Mouse (Mus musculus) megakaryocyte-erythroid progenitor cell, adult 5-6 weeks (primary cell): ENCODE measurements around the gene Nup133. TPM values are rescaled to one million over a fixed set of nuclear protein-coding genes. Genes with fewer than 3 reads are reported as not detected.

Source experiments
- ATAC-seq: replicated peaks from 2 replicates; pipeline ENCODE4 v1.8.0; 2016; ENCODE audit warnings: mild to moderate bottlenecking, inconsistent platforms; ENCODE audit not compliant: severe bottlenecking, poor library complexity, low FRiP score, low TSS enrichment
- total RNA-seq, 2 experiments: library from RNA; stranded (forward) in 1 of 2; stranded (reverse) in 1 of 2; fragments of 200-1000, 215-1000 nt in 1 of 2; fragments of >200 nt in 1 of 2; fragmentation: Nextera tagmentation in 1 of 2; gene quantifications; 2 replicates each; pipeline ENCODE4 v1.2.3; 2014 to 2017

Nup133 gene
- total RNA-seq, 2 experiments from 2014 or later: 35.7 to 37.6 TPM

GRCm38 (mm10) chr8:123858941-123859647 lies 90.0 kb downstream of the Nup133 start:
- ATAC-seq: peak; percentile 93

GRCm38 (mm10) chr8:123858574-123858940 lies 90.5 kb downstream of the Nup133 start:
- peak; percentile 23; the same call in 1 of the 2 replicates for ATAC-seq

GRCm38 (mm10) chr8:123857361-123857760 lies 91.7 kb downstream of the Nup133 start:
- ATAC-seq: no peak

- ATAC-seq: no peak
These were observed 94.2 kb downstream of the Nup133 start for GRCm38 (mm10) chr8:123854733-123855475.

- no peak for ATAC-seq
These were observed 94.8 kb downstream of the Nup133 start for GRCm38 (mm10) chr8:123854252-123854651.

GRCm38 (mm10) chr8:123851590-123851989 lies 97.5 kb downstream of the Nup133 start:
- no peak for ATAC-seq

- ATAC-seq: no peak
These were observed 99.7 kb downstream of the Nup133 start for GRCm38 (mm10) chr8:123849352-123849751.

GRCm38 (mm10) chr8:123847546-123847945 lies 101.5 kb downstream of the Nup133 start:
- ATAC-seq: no peak

Other genes starting within 250 kb of the Nup133 start
- gene Rab4a, start 143.3 kb downstream of the Nup133 start, total RNA-seq (2014; fragmentation: Nextera tagmentation): 77.5 and 84.1 TPM in 2 replicates
- 23.6 and 42.7 TPM in 2 replicates for gene Rab4a, start 143.3 kb downstream of the Nup133 start, total RNA-seq (2017)
- gene Ccsap, start 89.1 kb downstream of the Nup133 start, total RNA-seq (2014; fragmentation: Nextera tagmentation): 7.9 and 11.6 TPM in 2 replicates
- gene Ccsap, start 89.1 kb downstream of the Nup133 start, total RNA-seq (2017): 11.2 and 12.4 TPM in 2 replicates
- gene Acta1, start 54.5 kb downstream of the Nup133 start, total RNA-seq (2014; fragmentation: Nextera tagmentation): not detected in 2 replicates
- gene Acta1, start 54.5 kb downstream of the Nup133 start, total RNA-seq (2017): not detected in 2 replicates
- gene Abcb10, start 33.9 kb upstream of the Nup133 start, total RNA-seq (2014; fragmentation: Nextera tagmentation): 45.7 and 47.9 TPM in 2 replicates
- gene Abcb10, start 33.9 kb upstream of the Nup133 start, total RNA-seq (2017): 23.8 and 39.0 TPM in 2 replicates
- gene Taf5l, start 72.1 kb upstream of the Nup133 start, total RNA-seq (2014; fragmentation: Nextera tagmentation): 58.2 and 60.6 TPM in 2 replicates
- 34.3 and 52.8 TPM in 2 replicates for gene Taf5l, start 72.1 kb upstream of the Nup133 start, total RNA-seq (2017)
- 25.4 and 36.2 TPM in 2 replicates for gene Urb2, start 72.2 kb upstream of the Nup133 start, total RNA-seq (2014; fragmentation: Nextera tagmentation)
- 28.0 and 28.1 TPM in 2 replicates for gene Urb2, start 72.2 kb upstream of the Nup133 start, total RNA-seq (2017)